Comparison of ENCODE assay signal across 8 mouse cellular contexts in genomic region chr12:103544213-103544612, GRCm38 (mm10). TPM values are rescaled to one million over a fixed set of nuclear protein-coding genes. Genes with fewer than 3 reads are reported as not detected.
A peak's percentile ranks its signal among the peaks of the same experiment; 100 is the strongest.
DNase-seq lines count a peak whose midpoint lies in the region; ATAC-seq and TF ChIP-seq lines count a peak whose summit lies in the region.

No protein-coding gene starts in this region.

- H3K9ac ChIP-seq in embryonic facial prominence, embryonic 11.5 days (replicated peaks; ENCODE audit: low read length) = no peak overlapping the region
- H3K9ac ChIP-seq in liver, adult 2 months (ENCODE audit: low read depth, low read length) = no peak overlapping the region
- no peak overlapping the region for H3K9ac ChIP-seq in forebrain, embryonic 12.5 days

- no peak overlapping the region for H3K4me2 ChIP-seq in embryonic facial prominence, embryonic 11.5 days (ENCODE audit: low read depth, low read length)
- H3K4me2 ChIP-seq in forebrain, embryonic 12.5 days = no peak overlapping the region

- no peaks in the 10 kb centered on the region for H3K4me1 ChIP-seq in embryonic facial prominence, embryonic 11.5 days (ENCODE audit: control insufficient read depth, insufficient read depth, low read length)
- H3K4me1 ChIP-seq in embryonic facial prominence, embryonic 10.5 days = no peaks in the 10 kb centered on the region
- peaks cover 6% of the 10 kb centered on the region for H3K4me1 ChIP-seq in liver, adult 2 months (ENCODE audit: control insufficient read depth, insufficient read depth, low read length)
- no peaks in the 10 kb centered on the region for H3K4me1 ChIP-seq in forebrain, embryonic 12.5 days

- no peaks in the 10 kb centered on the region for H3K36me3 ChIP-seq in embryonic facial prominence, embryonic 11.5 days (replicated peaks; ENCODE audit: control insufficient read depth, insufficient read depth, low read depth, low read length)
- no peaks in the 10 kb centered on the region for H3K36me3 ChIP-seq in embryonic facial prominence, embryonic 10.5 days (replicated peaks)
- H3K36me3 ChIP-seq in liver, adult 2 months (ENCODE audit: control insufficient read depth, insufficient read depth, low read length) = no peaks in the 10 kb centered on the region
- no peaks in the 10 kb centered on the region for H3K36me3 ChIP-seq in forebrain, embryonic 12.5 days (replicated peaks)

- H3K27ac ChIP-seq in embryonic facial prominence, embryonic 11.5 days (replicated peaks; ENCODE audit: low read depth, low read length) = no peak overlapping the region
- no peak overlapping the region for H3K27ac ChIP-seq in embryonic facial prominence, embryonic 10.5 days (replicated peaks)
- H3K27ac ChIP-seq in liver, adult 2 months (replicated peaks; ENCODE audit: insufficient read depth, low read depth, low read length) = no peak overlapping the region
- H3K27ac ChIP-seq in forebrain, embryonic 12.5 days = no peak overlapping the region

- H3K9me3 ChIP-seq in embryonic facial prominence, embryonic 11.5 days (replicated peaks; ENCODE audit: control insufficient read depth, low read length) = no peaks in the 10 kb centered on the region
- H3K9me3 ChIP-seq in embryonic facial prominence, embryonic 10.5 days = no peaks in the 10 kb centered on the region
- no peaks in the 10 kb centered on the region for H3K9me3 ChIP-seq in forebrain, embryonic 12.5 days

- no peak overlapping the region for H3K4me3 ChIP-seq in embryonic facial prominence, embryonic 11.5 days (ENCODE audit: low read depth, low read length)
- no peak overlapping the region for H3K4me3 ChIP-seq in embryonic facial prominence, embryonic 10.5 days
- no peak overlapping the region for H3K4me3 ChIP-seq in liver, adult 2 months (ENCODE audit: insufficient read depth, low read depth, low read length)
- no peak overlapping the region for H3K4me3 ChIP-seq in forebrain, embryonic 12.5 days (replicated peaks)

- H3K27me3 ChIP-seq in embryonic facial prominence, embryonic 11.5 days (ENCODE audit: control insufficient read depth, insufficient read depth, low read length) = no peaks in the 10 kb centered on the region
- H3K27me3 ChIP-seq in embryonic facial prominence, embryonic 10.5 days (replicated peaks; ENCODE audit: low read depth, poor library complexity, severe bottlenecking) = no peaks in the 10 kb centered on the region
- H3K27me3 ChIP-seq in liver, adult 2 months (ENCODE audit: control insufficient read depth, insufficient read depth, low read length) = no peaks in the 10 kb centered on the region
- no peaks in the 10 kb centered on the region for H3K27me3 ChIP-seq in forebrain, embryonic 12.5 days

- 4% methylated on average over 3 of the region's 3 CpGs for WGBS in embryonic facial prominence, embryonic 11.5 days
- WGBS in embryonic facial prominence, embryonic 10.5 days = 5% methylated on average over 3 of the region's 3 CpGs
- 5% methylated on average over 3 of the region's 3 CpGs for WGBS in liver, adult 2 months
- WGBS in forebrain, embryonic 12.5 days = 5% methylated on average over 3 of the region's 3 CpGs

- DNase-seq in embryonic facial prominence, embryonic 11.5 days (ENCODE audit: low spot score) = peak; percentile 79
- DNase-seq in embryonic facial prominence, embryonic 10.5 days (ENCODE audit: low spot score) = no peak
- DNase-seq in liver, adult 2 months (ENCODE audit: extremely low read depth, low read depth, low spot score) = peak; percentile 72
- no peak for DNase-seq in liver
- peak; percentile 74 for DNase-seq in brain, adult 2 months (ENCODE audit: low read depth, low spot score)
- DNase-seq in spleen, postnatal 14 days (ENCODE audit: low spot score in 2 of 2) = no peak

- no peak for TF ChIP-seq POLR2A in liver, adult 2 months (IDR thresholded peaks at IDR 0.05; ENCODE audit: extremely low read depth, insufficient read depth, low read length)

- peak; percentile 53 for TF ChIP-seq CTCF in liver, adult 2 months (IDR thresholded peaks at IDR 0.05; ENCODE audit: low read depth, low read length)

- no peak for ATAC-seq in embryonic facial prominence, embryonic 11.5 days (replicated peaks; ENCODE audit: insufficient number of reproducible peaks, low FRiP score, low TSS enrichment, low read depth)
- peak; percentile 98 for ATAC-seq in megakaryocyte progenitor cell, adult 5-6 weeks (replicated peaks; ENCODE audit: poor library complexity)
- ATAC-seq in forebrain, embryonic 12.5 days (ENCODE audit: low FRiP score) = no peak

- no peaks in the 10 kb centered on the region for H3K79me2 ChIP-seq in liver, adult 2 months (ENCODE audit: control insufficient read depth, insufficient read depth, low read length)

RNA-seq across cellular contexts. Expression of gene Ppp4r4, which starts 12.1 kb away (rescaled TPM):
- polyA plus RNA-seq in embryonic facial prominence, embryonic 11.5 days (2014; fragmentation: Nextera tagmentation; extraction: Ambion mirVana) = 2.2 and 2.6 TPM in 2 replicates
- polyA plus RNA-seq in embryonic facial prominence, embryonic 10.5 days (2016; fragmentation: Nextera tagmentation; extraction: Ambion mirVana) = 1.7 and 2.1 TPM in 2 replicates
- 5.8 and 6.5 TPM in 2 replicates for total RNA-seq in liver, adult 2 months (2014; rRNA removed)
- polyA plus RNA-seq in liver, adult 2 months (2012; rRNA removed) = 1.3 and 1.8 TPM in 2 replicates
- total RNA-seq in megakaryocyte progenitor cell, adult 5-6 weeks (2015) = 0.10 TPM in 1 of 2 replicates, not detected in the other
- total RNA-seq in megakaryocyte progenitor cell, adult 5-6 weeks (2017) = not detected in 2 replicates
- 3.0 and 3.5 TPM in 2 replicates for polyA plus RNA-seq in forebrain, embryonic 12.5 days (2016; fragmentation: Nextera tagmentation; extraction: Ambion mirVana)

Comparison
In these comparisons a context has a peak if more than half of its experiments do, and no peak if none do; other contexts are left out.
1. DNase-seq: peak in embryonic facial prominence, embryonic 11.5 days (single experiment), liver, adult 2 months (single experiment) and brain, adult 2 months (single experiment); none in embryonic facial prominence, embryonic 10.5 days (single experiment), liver (single experiment) and spleen, postnatal 14 days (0 of 2).